Mouse (Mus musculus) kidney, adult 2 months (tissue): ENCODE data around the gene Spop.

Experiments
- CTCF ChIP-seq: fragments of 200-500 bp; conservative IDR thresholded peaks from 2 replicates; pipeline ENCODE4 v1.5.1; 2011; ENCODE audit warnings: low read depth, mild to moderate bottlenecking, control low read depth, low read length, moderate library complexity, mixed read lengths; ENCODE audit not compliant: insufficient read depth, insufficient read length
- POLR2A ChIP-seq: fragments of 200-500 bp; IDR thresholded peaks from one replicate; pipeline ENCODE4 v1.6.1; 2011; ENCODE audit warnings: low read depth, low read length, control low read depth

- TF ChIP-seq CTCF, result no peak
- no peak for TF ChIP-seq POLR2A
Observed at GRCm38 (mm10) chr11:95448346-95448745, 34.5 kb downstream of the Spop start.
